Mouse (Mus musculus) lung, postnatal 36 days (tissue): Measurements from ENCODE around the gene Tpcn2.
A peak's percentile ranks its signal among the peaks of the same experiment; 100 is the strongest.

Experiments used
- DNase-seq: peaks from one replicate; pipeline ENCODE4 v3.0.0; 2022; ENCODE audit warnings: mixed read lengths

Tpcn2 gene

DNA sequence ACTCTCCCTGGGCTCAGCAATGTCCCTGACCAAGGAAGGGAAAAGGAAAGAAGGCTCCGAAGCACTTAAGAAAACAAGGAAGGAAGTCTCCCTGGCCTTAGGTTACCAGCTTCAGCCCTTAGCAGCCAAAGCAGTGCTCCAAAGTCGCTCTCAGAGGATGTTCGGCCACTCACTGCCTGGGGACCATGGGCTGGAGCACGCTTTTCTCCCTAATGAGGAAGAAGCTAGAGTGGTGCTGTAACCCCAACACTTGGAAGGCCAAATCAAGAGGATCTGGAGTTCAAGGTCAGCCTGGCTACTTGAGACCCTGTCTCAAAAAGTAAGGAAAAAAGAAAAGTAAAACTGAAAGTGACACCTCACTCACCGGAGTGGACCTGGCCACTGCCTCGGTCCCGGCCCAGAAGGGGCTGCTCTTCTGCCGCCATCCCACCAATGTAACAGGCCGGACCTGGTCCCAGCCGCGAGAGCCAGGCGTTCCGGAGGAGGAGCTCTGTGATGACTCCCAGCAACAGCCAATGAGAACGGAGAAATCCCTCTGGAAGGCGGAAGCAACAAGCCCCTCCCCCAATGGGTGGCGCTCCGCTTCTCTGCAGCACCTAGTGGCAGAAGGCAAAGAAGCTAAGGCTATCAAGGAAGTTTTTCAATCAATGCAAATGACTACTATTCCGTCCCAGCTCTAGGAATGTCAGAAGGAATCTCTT lies at the start of gene Tpcn2:
Gene Tpcn2 (minus strand): TSS at position 525 of the 701 bp plus-strand sequence.
- peak; percentile 98 for DNase-seq

DNA sequence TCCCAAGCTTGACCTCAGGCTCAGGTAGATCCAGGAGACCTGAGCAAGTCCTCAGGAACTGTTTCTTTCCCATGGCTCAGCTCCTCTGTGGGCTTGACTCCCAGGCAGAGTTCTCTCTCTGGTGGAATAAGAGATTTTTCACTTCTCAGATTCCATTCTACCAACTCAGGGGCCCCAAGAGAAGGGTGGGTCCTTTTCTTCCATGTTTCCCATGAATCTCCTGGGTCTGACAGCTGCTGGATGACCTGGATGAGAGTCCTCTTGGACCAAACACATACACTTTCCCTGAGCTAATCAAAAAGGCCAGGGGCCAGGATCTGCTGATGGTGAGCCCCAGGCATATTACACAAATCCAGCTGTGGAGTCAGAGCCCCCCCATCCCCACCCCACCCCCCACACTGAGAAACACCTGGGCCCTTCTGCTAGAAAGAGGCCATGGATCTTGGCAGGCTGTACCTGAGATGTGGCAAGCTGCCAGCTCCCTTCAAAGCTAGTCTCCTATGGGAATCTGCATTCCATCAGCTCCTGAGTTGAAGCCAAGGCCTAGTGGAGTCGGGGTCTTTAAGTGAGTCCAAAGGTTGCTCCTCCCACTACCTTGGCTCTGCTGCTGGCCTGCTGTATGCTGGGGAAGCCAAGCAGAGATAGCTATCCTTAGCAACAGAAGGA lies 48.7 kb upstream of the Tpcn2 start:
- peak; percentile 24 for DNase-seq

DNA sequence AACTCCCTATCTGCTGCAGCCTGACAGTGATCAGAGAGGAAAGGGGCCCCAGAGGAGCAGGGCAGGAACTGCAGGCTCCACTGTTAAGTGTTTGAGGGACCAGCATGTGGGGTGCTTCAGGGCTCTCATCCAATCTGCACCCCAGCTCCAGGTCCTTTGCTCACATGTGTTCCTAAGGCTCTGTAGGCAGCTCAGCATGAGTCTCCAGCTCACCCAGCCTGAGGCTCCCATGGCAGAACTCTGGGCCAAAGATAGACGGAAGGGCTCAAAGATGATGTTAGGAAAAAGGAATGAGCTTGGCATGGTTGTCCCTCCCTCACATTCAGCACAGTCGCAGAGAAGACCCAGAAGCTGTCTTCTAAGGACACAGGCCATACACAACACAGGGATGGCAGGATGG lies 46.8 kb upstream of the Tpcn2 start:
- DNase-seq: no peak

DNA sequence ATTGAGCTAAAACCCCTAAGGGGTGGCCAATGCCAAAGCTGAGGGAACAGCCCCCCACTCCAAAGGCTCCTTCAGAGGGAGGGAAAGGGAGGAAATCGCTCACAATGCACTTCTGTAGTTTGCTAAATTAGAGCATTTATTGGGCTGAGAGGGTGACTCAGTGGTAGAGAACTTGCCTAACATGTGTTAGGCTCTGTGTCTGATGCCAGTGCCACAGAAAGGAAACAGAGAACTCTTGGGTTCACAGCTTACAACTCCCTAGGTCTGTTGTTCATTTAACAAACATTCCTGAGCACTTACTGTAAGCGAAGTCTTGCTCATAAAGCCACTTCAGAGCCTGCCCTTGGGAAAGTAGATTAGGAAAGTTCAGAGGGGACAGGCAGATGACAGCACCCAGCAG lies 46.2 kb upstream of the Tpcn2 start:
- no peak for DNase-seq

DNA sequence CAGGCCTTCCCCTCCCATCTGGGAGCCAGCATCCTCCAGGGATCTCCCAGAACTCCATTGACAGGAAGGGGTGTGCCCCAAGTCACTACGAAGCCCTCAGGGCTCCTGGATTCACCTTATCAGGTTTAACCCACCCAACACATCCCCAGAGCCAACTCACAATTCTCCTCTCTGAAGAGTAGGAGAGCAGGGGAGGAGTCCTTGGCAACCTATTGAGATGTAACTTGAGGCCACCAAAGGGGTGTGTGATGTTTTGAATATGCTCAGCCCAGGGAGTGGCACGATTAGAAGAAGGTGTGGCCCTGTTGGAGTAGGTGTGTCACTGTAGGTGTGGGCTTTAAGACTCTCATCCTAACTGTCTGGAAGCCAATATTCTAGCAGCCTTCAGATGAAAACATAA lies 41.9 kb upstream of the Tpcn2 start:
- DNase-seq: no peak

DNA sequence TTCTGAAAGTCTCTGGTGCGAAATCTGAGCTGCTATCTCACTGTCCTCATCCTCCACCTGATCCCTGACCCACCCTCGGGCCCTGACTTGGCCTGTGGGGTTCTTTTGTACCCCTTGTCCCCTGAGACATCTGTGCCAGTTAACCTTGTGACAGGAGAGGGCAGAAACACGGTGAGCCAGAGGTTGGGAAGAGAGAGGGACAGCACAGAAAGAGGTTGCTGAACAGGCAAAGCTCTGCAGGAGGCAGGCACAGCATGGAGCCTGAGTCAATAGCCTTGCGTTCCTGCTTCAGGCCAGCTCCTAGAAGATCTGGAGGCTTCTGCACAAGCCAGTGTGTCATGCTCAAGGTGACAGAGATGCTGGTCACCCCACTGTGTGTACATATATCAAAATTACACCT lies 39.8 kb upstream of the Tpcn2 start:
- no peak for DNase-seq

DNA sequence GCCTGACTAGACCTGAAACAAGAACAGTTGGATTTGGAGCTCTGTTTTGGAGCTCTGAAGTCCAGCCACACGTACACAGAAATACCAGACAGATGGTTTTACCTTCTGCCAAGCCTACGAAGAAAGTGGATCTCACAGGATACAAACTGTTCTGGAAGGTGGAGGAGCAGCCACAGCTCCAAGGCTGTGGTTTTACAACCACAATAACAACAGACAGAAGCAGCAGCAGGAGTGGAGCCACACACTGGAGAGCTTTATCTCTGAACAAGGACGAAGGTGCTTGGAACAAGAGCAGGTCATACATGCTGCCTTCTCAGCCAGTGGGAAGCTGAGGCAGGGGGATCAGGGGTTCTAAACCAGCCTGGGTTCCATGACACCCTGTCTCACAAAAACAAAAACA lies 35.7 kb upstream of the Tpcn2 start:
- no peak for DNase-seq

DNA sequence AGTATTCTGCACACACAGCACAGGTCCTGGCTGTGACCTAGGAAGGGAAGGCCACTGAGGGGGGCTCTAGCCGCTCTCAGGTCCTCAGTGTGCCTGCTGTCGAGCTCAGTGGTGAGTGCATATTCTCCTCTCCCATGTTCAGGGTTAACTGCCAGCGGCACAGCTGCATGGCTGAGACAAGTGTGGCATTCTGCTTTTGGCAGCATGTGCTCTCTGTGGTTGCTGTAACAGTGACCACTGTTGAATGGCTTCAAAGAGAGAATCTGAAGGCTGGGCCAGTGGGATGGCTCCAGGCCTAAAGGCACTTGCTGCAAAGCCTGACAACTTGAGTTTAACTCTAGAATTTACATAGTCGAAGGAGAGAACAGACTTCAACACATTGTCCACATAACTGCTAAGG lies 33.7 kb upstream of the Tpcn2 start:
- no peak for DNase-seq

DNA sequence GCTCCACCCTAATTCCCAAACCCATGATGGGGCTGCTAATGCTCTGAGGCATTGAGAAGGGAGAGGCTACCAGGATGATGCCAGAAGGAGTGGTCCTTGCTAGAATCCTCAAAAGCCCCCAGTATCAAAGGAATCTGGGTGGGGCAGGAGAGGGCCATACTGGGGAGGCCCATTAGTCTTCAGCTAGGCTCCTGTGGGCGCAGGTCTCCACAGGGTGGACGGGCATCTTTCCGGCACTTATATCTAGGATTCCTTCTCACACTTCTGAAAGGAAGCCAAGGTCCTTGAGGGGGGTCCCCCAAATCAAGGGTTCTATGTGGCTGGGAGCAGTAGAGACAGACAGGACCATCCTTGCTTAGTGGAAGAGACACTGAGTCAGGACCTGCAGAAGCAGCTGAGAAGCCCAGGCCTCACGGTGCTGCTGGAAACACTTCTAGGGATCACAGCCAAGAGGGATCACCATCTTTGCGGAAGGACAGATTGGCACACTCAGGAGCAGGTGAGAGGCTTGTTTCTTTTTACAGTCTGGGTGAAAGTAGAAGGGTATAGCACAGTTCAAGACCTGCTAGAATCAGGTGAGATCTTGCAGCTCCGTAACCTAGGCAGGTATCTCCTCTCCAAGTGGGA lies 31.1 kb upstream of the Tpcn2 start, which contains the start of gene Mrgprd:
Gene Mrgprd (plus strand): TSS at position 51 of the 627 bp plus-strand sequence.
- no peak for DNase-seq

DNA sequence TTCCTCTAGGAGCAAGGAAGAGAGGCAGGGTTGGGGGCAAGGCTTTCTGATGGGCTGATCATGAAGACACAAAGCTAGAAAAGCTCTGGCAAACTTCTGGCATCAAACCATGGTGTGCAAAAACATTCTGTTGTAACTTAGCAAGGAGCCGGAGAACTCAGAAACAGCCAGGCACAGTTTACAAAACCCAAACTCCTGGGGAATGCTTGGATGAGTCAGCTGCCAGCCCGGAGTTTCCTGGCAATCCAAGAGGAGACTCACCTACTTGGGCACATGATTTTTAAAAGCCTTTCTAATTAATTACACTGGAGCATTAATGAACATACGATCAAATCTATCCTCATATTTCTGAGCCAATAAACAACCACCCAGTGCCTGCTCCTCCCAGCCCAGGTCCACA lies 28.3 kb upstream of the Tpcn2 start:
- DNase-seq: no peak

DNA sequence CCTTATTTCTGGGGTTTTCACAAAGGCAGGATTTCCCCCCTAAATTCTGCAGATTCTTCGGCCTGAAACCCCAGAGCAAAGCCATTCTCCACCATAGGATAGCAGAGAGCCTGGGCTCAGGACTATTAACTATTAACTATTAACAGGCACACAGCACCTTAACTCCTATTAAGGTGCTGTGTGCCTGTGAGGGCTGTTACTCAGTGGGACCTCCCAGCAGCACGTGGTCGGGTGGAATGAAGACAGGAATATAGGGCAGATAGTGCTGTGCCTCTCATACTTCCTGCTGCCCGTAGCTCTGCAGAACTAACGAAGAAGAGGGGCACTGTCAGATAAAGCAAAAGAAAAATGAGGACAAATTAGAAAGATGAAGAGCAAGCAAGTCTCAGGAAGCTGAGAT lies 26.7 kb upstream of the Tpcn2 start:
- DNase-seq: no peak

DNA sequence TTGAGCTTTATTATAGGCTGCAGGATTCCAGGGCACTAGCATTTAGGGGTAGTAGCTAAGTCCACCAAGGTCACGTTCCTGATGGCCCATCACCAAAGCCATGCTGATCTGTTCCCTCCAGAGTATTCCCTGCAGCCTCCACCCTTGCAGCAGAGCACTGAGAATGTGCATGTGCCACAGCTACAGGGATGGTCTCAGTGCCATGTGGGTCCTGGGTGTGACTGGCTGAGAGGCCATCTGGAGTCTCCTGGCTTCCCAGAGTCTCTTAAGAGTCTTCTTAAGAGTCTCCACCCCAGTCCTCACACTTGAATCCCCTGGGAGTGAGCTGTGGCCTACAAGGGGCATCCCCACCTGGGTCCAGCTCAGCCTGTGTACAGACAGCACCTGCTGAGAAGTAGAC lies 26.1 kb upstream of the Tpcn2 start:
- DNase-seq: no peak

DNA sequence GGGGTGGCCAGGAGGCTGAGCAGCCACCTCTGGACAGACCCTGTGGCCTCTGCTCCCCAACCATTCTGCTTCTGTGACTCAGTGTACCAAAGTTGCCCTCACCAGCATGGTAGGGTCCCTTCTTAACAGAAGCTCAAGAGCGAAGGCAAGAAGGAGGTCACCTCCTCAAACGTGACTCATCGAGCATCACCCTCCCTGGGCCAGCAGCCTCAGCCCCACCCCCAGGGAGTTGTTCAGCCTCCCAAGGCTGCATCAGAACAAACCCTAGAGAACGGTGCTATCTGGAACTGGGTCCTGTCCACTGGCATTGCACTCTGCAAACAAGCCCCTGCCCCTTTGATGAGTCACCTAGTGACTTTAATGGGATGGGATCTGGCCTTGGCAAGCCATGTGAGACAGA lies 25.1 kb upstream of the Tpcn2 start:
- DNase-seq: no peak

DNA sequence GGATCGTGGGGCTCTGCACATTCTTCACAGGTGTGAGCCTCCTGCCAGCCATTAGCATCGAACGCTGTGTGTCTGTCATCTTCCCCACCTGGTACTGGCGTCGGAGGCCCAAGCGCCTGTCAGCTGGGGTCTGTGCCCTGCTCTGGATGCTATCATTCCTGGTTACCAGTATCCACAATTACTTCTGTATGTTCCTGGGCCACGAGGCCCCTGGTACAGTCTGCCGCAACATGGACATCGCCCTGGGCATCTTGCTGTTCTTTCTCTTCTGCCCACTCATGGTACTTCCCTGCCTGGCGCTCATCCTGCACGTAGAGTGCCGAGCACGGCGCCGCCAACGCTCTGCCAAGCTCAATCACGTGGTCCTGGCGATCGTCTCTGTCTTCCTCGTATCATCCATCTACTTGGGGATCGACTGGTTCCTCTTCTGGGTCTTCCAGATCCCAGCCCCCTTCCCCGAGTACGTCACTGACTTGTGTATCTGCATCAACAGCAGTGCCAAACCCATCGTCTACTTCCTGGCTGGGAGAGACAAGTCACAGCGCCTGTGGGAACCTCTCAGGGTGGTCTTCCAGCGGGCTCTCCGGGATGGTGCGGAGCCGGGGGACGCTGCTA lies 24.4 kb upstream of the Tpcn2 start:
- no peak for DNase-seq

DNA sequence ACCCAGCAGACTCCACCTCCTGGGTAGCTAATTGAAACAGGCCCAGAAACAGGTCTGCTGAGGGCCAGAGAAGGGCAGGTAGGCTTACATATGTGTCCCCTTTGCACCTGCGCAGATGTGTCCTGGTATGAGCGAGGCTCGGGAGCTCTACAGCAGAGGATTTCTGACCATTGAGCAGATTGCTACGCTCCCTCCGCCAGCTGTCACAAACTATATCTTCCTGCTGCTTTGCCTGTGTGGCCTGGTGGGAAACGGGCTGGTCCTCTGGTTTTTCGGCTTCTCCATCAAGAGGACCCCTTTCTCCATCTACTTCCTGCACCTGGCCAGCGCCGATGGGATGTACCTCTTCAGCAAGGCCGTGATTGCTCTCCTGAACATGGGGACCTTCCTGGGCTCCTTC lies 23.8 kb upstream of the Tpcn2 start:
- DNase-seq: no peak

DNA sequence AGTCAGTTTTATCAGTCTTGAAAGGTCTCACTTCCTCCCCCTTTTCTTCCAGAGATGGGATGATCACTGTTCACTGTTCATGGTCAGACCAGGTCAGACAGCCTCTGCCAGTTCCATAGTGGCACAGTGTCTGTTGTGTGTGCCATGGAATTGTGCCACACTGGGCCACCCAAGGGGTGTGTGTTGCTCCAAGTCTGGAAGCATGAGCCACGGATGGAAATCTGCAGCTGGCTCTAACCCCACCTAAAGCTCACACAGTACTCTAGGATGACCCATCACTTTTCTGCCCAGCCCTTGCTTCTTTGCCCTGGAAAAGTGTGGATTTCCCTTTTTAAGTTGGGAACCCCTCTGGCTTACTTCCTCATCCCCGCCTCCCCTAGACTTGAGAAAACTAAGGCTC lies 20.3 kb upstream of the Tpcn2 start:
- no peak for DNase-seq

DNA sequence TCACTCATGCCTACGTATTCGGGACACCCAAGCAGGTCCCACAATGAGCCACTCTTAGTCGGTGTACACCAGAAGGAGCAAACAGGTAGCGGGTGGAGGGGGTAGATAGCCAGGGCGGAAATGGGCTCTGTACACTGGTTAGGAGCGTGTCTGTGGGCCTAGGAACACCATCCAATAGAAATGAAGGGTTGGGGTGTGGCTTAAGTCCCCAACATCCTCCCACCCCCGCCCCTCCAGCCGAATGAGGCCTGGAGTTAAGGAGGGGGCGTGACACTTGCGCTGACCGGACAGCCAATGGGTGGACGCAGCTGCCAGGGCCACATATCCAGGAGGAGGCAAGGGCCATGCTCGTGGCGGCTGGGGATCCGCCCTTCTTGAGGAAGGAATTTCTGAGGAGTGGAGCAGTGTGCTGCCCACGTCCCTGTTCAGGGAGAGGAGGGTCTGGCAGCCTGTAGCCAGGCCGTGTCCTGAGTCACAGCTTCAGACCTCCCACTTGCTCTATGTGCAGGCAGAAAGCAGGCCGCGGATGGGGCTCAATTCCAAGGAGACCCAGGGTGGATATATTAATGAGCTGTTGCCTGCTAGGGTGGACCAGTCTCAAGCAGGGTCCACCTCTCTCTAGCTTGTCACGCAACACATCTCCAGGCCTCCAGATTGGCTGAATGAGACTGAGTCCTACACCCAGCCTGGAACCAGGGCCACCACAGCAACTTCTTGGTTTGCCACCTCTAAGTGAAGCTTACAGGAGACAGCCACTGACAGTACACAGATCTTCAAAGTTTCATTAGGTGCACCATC lies 18.9 kb upstream of the Tpcn2 start:
- DNase-seq: peak; percentile 88

DNA sequence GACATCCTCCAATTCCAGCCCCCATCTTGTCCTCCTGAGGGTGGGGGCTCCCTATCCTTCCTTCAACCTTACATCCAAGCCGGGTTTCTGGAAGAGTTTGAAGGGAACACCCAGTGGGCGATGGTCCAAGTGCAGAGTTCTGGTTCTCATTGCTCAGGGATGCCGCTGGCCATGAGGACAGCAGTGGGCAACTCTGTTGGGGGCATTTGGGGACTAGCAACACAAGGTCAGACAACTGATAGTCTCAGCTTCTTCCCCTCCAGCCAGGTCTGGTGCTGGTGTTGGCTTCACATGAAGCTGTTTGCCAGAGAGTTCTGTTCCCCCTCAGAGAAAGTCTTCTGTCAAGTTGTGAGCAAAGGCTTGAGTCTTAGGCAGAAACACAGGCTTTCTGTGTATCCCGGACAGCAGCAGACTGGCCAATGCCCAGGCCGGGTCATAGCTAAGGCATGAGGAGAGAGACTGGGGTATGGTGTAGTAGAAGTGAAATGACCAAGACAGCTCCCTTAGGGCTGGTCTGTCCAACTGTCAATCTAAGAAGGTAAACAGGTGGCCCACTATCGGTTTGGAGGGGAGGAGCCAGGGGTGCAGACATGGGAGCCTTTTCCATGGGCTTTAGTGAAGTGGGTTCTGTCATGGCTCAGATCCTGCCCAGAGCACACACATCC lies 17.7 kb upstream of the Tpcn2 start:
- DNase-seq: peak; percentile 23

DNA sequence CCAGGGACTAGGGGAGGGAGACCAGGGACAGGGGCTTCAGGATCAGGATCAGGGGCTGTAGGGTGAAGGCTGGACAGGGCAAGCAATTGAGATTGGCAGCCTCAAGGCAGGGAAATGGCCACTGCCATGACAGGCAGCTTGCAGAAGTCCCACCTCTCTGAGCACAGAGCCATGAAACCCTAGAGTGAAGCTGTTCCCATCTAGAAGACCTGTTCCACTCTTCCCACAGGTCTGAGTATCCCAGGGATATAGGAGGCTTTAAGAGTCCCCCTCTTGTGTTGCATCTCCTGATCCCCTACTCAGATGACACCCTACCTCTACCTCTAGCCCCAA lies 17.2 kb upstream of the Tpcn2 start:
- DNase-seq: no peak

DNA sequence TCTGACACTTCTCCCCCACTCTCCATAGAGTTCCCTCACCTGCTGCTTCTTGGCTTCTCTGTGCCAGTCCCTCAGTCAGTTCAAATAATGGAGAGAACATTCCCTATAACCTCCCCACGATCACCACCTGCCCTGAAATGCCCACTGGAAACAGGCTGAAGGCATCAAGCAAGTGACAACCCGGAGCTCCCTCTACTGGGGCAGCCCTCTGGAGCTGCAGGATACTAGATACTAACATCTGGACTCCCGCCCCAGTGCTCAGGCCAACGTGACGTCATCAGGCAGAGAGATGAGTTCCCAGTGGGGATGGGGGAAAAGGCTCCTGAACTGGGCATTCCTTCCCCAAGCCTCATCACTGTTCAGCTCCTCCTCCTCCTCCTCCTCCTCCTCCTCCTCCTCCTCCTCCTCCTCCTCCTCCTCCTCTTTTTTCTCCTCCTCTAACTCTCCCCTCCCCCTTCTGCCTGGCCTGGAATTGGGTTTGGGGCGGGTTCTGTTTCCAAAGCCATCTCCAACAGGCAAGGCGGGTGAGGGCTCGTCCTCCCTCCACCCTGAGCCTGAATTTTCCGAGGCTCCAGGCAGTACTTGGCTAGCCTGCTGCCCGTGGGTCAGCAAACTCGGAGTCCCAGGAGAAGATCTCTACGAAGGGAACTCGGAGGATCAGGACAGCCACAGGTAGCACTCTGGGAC lies 16.7 kb upstream of the Tpcn2 start, which contains the start of gene Mrgprf:
Gene Mrgprf (plus strand): TSS at position 508 of the 687 bp plus-strand sequence.
- DNase-seq: peak; percentile 74

DNA sequence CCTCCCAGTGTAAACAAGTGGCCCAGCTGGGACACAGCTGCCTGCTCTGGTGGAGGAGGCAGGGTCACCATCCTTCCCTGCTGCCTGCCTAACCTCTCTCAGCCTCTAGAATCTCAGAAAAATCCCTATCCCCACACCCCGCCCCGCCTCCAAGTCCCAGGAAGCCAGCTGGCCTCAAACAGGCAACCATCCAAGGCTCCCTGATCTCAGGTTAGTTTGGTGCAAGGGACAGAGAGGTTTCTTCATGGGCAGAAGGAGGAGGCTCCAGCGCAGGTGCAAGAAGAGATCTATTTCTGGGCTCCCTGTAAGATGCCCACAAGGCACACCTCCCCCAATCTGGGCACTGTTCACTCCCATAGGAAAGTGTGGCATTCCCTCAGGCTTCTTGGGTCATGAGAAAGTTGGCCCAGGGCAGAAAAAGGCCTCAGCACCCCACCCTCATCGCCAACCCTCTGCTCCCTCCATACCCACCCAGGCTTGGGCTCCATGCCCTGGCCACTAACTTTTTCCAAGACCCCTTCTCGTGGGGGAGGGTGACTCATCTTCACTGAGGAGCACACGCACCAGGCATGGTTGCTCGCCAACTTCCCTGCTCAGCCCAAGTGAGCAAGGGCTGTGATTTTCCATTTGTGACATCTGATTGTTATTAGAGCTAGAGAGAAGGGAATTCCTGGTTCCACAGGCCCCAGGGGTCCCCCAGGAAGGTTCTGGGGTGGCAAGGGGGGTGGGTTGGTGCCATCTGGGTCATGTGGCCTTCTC lies 15.9 kb upstream of the Tpcn2 start:
- peak; percentile 61 for DNase-seq
